Mouse (Mus musculus) hematopoietic multipotent progenitor cell, adult 10-12 weeks (in vitro differentiated cells): ENCODE measurements around the gene Gba2. TPM values are rescaled to one million over a fixed set of nuclear protein-coding genes. Genes with fewer than 3 reads are reported as not detected.

ENCODE experiments used
- polyA plus RNA-seq: library from polyadenylated mRNA; stranded (reverse); fragments of >175 nt; gene quantifications from 2 replicates; pipeline ENCODE4 v1.2.3, GENCODE M21; 2012; ENCODE audit warnings: low replicate concordance

The Gba2 gene
- polyA plus RNA-seq, result 19.2 and 22.4 TPM in 2 replicates

DNA sequence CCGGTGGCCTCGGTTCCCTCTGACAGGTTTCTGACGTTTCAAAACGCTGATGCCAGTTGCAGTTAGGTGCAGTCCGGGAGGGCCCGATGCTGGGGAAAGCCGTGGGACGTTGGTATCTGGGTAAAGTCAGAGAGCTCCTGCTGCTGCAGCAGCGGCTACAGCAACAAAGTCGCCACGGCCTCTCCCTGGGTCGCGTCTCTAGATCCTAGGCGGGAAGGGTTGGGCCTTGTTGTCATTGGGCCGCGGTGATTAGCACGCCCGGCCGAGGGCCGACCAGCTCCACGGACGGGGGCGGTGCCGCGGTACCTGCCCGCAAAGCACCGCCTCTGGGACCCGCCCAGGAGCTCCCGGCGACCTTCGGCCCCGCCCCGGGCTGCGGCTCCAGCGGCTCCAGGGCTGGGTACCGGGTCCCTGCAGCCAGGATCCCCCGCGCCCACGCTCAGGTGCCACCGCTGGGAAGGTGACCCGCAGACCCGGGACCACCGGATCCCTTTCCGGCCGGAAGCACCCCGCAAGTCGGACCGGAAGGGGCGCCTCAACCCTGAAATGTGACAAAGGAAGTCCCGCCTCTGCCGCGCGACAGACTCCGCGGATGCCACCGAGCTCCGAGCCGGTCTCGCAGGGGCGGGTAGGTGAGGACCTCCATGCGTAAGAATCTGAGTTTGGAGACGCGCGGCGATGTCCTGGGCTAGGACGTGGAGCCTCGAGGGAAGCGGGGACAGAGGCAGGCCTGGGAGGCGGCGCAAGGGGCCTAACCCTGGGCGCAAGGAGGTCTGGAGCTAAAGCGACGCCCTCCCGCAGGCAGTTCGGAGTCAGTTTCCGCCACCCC, at the start of gene Gba2, which contains the start of gene Rgp1:
TSS of gene Gba2 (minus strand) at position 498 of the 829 bp plus-strand sequence.
TSS of gene Rgp1 (plus strand) at position 340 of the 829 bp plus-strand sequence.

DNA sequence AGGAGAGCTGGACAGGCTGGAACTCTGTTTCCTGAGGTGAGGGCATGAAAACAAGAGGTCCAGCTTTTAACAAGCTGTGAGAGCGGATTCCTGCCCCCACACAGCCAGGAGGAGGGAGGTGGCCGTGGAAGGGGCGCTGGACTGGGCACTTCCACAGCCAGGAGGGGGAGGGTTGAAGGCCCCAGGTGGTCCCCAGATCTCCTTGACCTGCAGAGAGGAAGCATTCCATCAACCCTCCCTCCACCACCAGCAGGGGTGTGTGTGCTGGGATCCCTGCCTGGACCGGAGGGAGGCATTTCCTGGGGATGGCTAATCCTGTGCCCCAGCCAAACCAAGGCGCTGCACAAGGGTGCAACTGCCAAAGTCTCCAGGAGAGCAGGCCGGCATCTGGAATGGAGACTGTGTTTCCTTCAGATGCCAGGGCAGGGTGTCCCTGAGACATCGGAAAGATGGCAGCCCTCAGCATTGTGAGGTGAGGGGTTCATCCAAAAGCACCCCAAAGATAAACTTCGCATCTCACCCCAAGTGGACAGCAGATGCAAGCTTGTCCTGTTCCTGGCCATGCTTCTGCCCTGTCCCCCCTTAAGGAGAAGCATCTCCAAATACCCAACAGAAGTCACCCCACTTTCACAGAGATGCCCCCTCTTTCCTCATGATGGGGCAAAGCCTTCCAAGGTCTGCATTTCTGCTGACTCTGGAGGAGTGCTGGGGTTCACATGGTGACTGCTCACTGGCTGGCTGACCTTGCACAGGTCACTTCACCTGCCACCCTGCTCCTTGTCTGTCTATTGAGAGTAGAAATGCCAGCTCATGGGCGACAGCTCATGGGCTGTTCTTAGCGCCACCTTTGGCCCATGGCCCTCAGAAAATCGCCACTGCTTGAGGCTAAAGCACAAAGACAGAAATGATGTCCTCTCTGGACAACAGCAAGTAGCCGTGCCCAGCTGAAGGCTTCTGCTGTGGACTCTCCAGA, 6.1 kb upstream of the Gba2 start, which contains the start of gene Msmp:
TSS of gene Msmp (minus strand) at position 51 of the 973 bp plus-strand sequence.

DNA sequence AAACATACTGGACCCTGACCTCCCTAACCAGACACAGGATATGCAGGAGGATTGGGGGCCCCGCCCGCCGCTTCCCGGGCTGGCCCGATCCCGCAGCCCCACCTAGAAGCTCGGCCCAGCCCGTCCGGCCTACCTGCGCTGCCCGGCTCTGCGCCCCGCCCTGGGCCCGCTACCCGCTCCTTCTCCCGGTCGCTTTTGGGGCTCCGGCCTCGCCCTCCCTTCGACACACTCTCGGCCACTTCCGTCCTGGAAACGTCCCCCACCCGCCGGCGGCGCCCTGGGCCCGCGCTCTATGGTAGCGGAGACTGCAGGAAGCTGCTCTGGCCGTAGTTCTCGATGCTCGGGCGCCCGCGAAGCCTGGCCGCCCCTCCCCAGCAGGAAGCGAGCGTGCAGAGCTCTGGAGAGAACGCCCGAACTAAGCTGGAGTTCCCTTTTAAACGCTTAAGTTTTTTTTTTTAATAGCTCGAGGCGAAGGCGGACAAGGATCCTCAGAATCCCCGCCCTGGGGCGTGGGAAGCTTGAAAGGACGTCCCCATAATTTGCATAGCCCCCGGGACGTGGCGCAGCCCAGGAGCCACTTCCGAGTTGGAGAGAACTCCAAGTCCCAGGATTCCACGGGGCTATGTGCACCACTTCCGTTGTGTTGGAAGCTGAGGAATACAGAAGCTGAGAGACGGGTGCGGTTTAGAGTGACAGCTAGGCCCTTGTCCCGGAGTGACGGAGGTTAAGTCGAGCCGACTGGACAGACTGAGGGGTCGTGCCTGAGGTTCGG, 16.5 kb downstream of the Gba2 start, which contains the start of the genes Creb3 and Tln1:
TSS of gene Creb3 (plus strand) at position 336 of the 772 bp plus-strand sequence.
TSS of gene Tln1 (minus strand) at position 695 of the 772 bp plus-strand sequence.

Other genes with a start within 250 kb of the Gba2 start
- gene Rusc2, start 196.9 kb downstream of the Gba2 start, polyA plus RNA-seq, result 2.8 and 4.5 TPM in 2 replicates
- not detected in 2 replicates for gene Fam166b, start 149.7 kb downstream of the Gba2 start, polyA plus RNA-seq
- gene Tesk1, start 136.9 kb downstream of the Gba2 start, polyA plus RNA-seq, result 138 and 197 TPM in 2 replicates
- 75.3 and 370 TPM in 2 replicates for gene Cd72, start 124.2 kb downstream of the Gba2 start, polyA plus RNA-seq
- gene Sit1, start 95.1 kb downstream of the Gba2 start, polyA plus RNA-seq, result 28.2 and 68.1 TPM in 2 replicates
- gene Ccdc107, start 86.0 kb downstream of the Gba2 start, polyA plus RNA-seq, result 85.7 and 181 TPM in 2 replicates
- gene Arhgef39, start 79.2 kb downstream of the Gba2 start, polyA plus RNA-seq, result 1.9 and 5.7 TPM in 2 replicates
- gene Car9, start 71.9 kb downstream of the Gba2 start, polyA plus RNA-seq, result 0.90 TPM in 1 of 2 replicates, not detected in the other
- 1.2 and 1.9 TPM in 2 replicates for gene Tpm2, start 55.1 kb downstream of the Gba2 start, polyA plus RNA-seq
- 4.0 and 5.4 TPM in 2 replicates for gene Creb3, start 16.5 kb downstream of the Gba2 start, polyA plus RNA-seq
- 255 and 288 TPM in 2 replicates for gene Tln1, start 16.2 kb downstream of the Gba2 start, polyA plus RNA-seq
- 21.3 and 132 TPM in 2 replicates for gene Rgp1, start 158 bp downstream of the Gba2 start, polyA plus RNA-seq
- gene Msmp, start 5.6 kb upstream of the Gba2 start, polyA plus RNA-seq, result 0.22 TPM in 1 of 2 replicates, not detected in the other
- 0.38 and 0.63 TPM in 2 replicates for gene Npr2, start 53.1 kb upstream of the Gba2 start, polyA plus RNA-seq
- gene Spag8, start 74.7 kb upstream of the Gba2 start, polyA plus RNA-seq, result 0.47 TPM in 1 of 2 replicates, not detected in the other
- 27.8 and 37.0 TPM in 2 replicates for gene Hint2, start 77.6 kb upstream of the Gba2 start, polyA plus RNA-seq
- gene Tmem8b, start 90.1 kb upstream of the Gba2 start, polyA plus RNA-seq, result 4.0 and 9.5 TPM in 2 replicates
- gene Fam221b, start 90.3 kb upstream of the Gba2 start, polyA plus RNA-seq, result 0.04 and 0.05 TPM in 2 replicates
- not detected in 2 replicates for gene Olfr70, start 121.9 kb upstream of the Gba2 start, polyA plus RNA-seq
- not detected in 2 replicates for gene Olfr71, start 131.4 kb upstream of the Gba2 start, polyA plus RNA-seq
- not detected in 2 replicates for gene Hrct1, start 148.3 kb upstream of the Gba2 start, polyA plus RNA-seq
- not detected in 2 replicates for gene Spaar, start 151.2 kb upstream of the Gba2 start, polyA plus RNA-seq
- not detected in 2 replicates for gene Olfr159, start 192.1 kb upstream of the Gba2 start, polyA plus RNA-seq
- not detected in 2 replicates for gene Olfr156, start 245.0 kb upstream of the Gba2 start, polyA plus RNA-seq